Mouse (Mus musculus) heart, postnatal 0 days (tissue): ENCODE results near the gene Foxp1. TPM values are rescaled to one million over a fixed set of nuclear protein-coding genes. Genes with fewer than 3 reads are reported as not detected.

Source experiments
- ATAC-seq: fragments of 200-750 bp; cut with Nextera tagmentation; 2 replicates; pipeline ENCODE4 v1.8.0; 2017; ENCODE audit warnings: low read depth, moderate number of reproducible peaks, moderate library complexity; ENCODE audit not compliant: insufficient read depth
- DNase-seq: peaks from one replicate; pipeline ENCODE4 v3.0.0-alpha.2; 2016; ENCODE audit warnings: low spot score
- H3K27ac ChIP-seq: fragments of 300-500 bp; sonication (generic); 2 replicates; pipeline ENCODE4 v1.5.1; 2014; ENCODE audit warnings: low read depth, mild to moderate bottlenecking
- H3K27me3 ChIP-seq: fragments of 300-500 bp; sonication (generic); 2 replicates; pipeline ENCODE4 v1.6.1; 2014; ENCODE audit warnings: low read length, mixed read lengths; ENCODE audit not compliant: control insufficient read depth, insufficient read depth
- H3K36me3 ChIP-seq: fragments of 300-500 bp; sonication (generic); replicated peaks from 2 replicates; pipeline ENCODE4 v1.6.1; 2014; ENCODE audit warnings: low read length, mixed read lengths; ENCODE audit not compliant: control insufficient read depth, insufficient read depth
- H3K4me1 ChIP-seq: fragments of 300-500 bp; sonication (generic); 2 replicates; pipeline ENCODE4 v1.6.1; 2014; ENCODE audit warnings: antibody characterized with exemption; ENCODE audit not compliant: control insufficient read depth, insufficient read depth
- H3K4me2 ChIP-seq: fragments of 300-500 bp; sonication (generic); 2 replicates; pipeline ENCODE4 v1.6.1; 2014; ENCODE audit warnings: low read depth, mild to moderate bottlenecking, low read length, moderate library complexity
- H3K4me3 ChIP-seq: fragments of 300-500 bp; sonication (generic); 2 replicates; pipeline ENCODE4 v1.5.1; 2014; ENCODE audit warnings: low read depth, low read length
- H3K9ac ChIP-seq: fragments of 300-500 bp; sonication (generic); replicated peaks from 2 replicates; pipeline ENCODE4 v1.6.1; 2014; ENCODE audit warnings: low read depth, low read length, mixed read lengths
- H3K9me3 ChIP-seq: fragments of 300-500 bp; sonication (generic); replicated peaks from 2 replicates; pipeline ENCODE4 v1.6.1; 2016; ENCODE audit warnings: low read length; ENCODE audit not compliant: control insufficient read depth
- CTCF ChIP-seq: IDR thresholded peaks from 2 replicates; pipeline ENCODE4 v1.5.1; 2016; ENCODE audit warnings: antibody characterized with exemption, control low read depth, low read depth
- EP300 ChIP-seq: IDR thresholded peaks from 2 replicates; pipeline ENCODE4 v1.6.1; 2016; ENCODE audit warnings: antibody characterized with exemption, low read depth
- WGBS: fragments of 180-500 bp; shearing (Covaris S2); extraction: QIAGEN DNeasy Blood & Tissue Kit; methylation state at CpG from one replicate; pipeline ENCODE4 v1.1.7; 2014; 5-methylcytosine and 5-hydroxymethylcytosine counted together
- polyA plus RNA-seq: library from polyadenylated mRNA; unstranded; fragments of >200 nt; fragmentation: Nextera tagmentation; extraction: Ambion mirVana; gene quantifications from 2 replicates; pipeline ENCODE4 v1.2.1, GENCODE M21; 2015
- total RNA-seq: library from RNA; depleted of rRNA; stranded (reverse); fragments of >200 nt; gene quantifications from 2 replicates; pipeline ENCODE4 v1.2.3, GENCODE M21; 2014; ENCODE audit warnings: low replicate concordance

The Foxp1 gene
- total and polyA plus RNA-seq, 2 experiments from 2014 or later, result 40.7 to 88.1 TPM

DNA sequence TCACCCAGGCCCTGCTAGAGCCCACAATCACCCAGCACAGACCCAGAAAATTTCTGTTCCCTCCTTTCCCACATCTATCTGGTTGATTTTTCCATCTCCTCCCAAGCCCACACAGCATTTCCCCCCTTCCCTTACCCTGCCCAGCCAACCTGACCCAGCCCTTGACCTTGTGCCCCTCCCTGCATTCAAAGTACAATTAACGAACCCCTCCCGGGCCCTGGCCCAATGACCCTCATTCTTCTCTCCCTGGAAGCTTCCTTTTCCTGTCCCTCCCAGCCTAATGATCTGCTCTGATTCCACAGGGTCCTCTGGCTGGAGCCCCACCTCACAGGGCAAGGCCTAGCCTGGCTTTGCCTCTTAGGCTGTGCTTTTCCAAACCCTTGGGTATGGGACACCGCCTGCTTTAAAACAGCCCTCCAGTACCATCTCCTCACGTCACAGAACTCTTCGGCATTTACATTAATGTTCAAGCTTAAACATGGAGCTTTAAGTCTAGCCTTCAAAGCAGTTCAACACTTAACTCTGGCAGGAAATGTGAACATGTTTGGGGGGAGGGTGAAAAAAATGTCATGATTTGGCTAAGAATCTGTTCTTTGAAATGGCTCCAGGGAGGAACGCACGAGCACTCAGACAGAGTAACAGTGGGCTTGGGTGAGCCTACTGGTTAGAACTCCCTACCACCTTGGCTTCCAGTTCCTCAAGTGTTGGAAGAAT, 143.4 kb downstream of the Foxp1 start:
- Histone ChIP-seq H3K27me3 (no peaks in the 10 kb centered on the region), H3K27ac (peak overlapping the region; percentile 71), H3K36me3 (0 out of 2 replicates have a peak, but pooled peaks cover 3% of the 10 kb centered on the region), H3K9me3 (no peaks in the 10 kb centered on the region), H3K4me3 (no peak overlapping the region), H3K4me2 (no peak overlapping the region), H3K9ac (no peak overlapping the region), H3K4me1 (peaks cover 16% of the 10 kb centered on the region)
- peak; percentile 89 for TF ChIP-seq EP300
- no peak for TF ChIP-seq CTCF
- ATAC-seq, result peak; percentile 79
- WGBS, result 64% methylated on average over 7 of the region's 7 CpGs
- DNase-seq, result peak; percentile 50

DNA sequence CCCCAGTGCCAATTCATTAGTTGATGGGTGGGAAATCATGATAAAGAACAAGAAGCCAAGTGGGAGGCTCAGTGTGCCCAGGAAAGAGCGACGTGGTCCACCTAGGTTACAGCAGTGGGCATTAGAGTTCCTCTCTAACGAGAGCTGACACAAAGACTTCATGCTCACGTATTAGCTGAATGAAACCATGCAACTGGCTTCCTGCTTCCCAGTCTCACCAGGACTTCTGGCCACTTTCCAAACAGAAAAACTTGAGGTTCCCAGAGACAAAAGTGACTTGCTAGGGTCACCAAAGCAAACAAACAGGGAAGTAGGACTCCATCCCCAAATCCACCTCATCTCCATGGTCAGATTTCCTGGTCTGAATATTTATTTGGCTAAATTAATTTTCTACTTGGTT, 144.8 kb downstream of the Foxp1 start:
- no peak for DNase-seq
- Histone ChIP-seq H3K9ac (no peak overlapping the region), H3K4me2 (no peak overlapping the region), H3K4me3 (no peak overlapping the region), H3K9me3 (no peaks in the 10 kb centered on the region), H3K27me3 (no peaks in the 10 kb centered on the region), H3K36me3 (0 out of 2 replicates have a peak, but pooled peaks cover 3% of the 10 kb centered on the region), H3K27ac (peak overlapping the region; percentile 71), H3K4me1 (peaks cover 16% of the 10 kb centered on the region; the same call in 1 of the 2 replicates)
- TF ChIP-seq CTCF (no peak), EP300 (no peak)
- ATAC-seq, result no peak
- 45% methylated on average over 4 of the region's 4 CpGs for WGBS

DNA sequence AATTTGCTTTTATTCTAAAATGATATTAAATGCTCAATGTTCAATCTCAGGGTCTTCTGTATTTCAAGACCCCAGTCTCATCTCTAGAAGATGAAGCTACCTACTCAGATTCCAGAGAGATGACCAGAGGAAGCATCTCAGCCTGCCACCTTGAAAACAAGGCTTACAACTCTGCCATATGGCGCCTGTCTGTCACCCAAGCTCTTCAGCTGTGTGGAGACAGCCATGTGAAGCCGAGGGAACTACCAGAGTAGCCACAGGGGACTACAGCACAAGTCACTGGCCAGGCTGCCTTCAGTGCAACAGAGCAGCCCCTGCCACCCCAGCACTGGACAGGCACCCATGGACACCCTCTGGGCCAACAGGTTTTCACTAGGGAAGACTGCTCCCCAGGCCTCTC, 145.4 kb downstream of the Foxp1 start:
- no peaks in the 10 kb centered on the region for H3K27me3 ChIP-seq
- H3K9ac ChIP-seq, result no peak overlapping the region
- peaks cover 16% of the 10 kb centered on the region; the same call in 1 of the 2 replicates for H3K4me1 ChIP-seq
- WGBS, result 63% methylated on average over 2 of the region's 2 CpGs
- DNase-seq, result no peak
- no peaks in the 10 kb centered on the region for H3K9me3 ChIP-seq
- no peak overlapping the region for H3K4me2 ChIP-seq
- no peak for TF ChIP-seq CTCF
- TF ChIP-seq EP300, result no peak
- H3K4me3 ChIP-seq, result no peak overlapping the region
- H3K27ac ChIP-seq, result peak overlapping the region; percentile 71
- no peak for ATAC-seq
- H3K36me3 ChIP-seq, result 0 out of 2 replicates have a peak, but pooled peaks cover 2% of the 10 kb centered on the region

DNA sequence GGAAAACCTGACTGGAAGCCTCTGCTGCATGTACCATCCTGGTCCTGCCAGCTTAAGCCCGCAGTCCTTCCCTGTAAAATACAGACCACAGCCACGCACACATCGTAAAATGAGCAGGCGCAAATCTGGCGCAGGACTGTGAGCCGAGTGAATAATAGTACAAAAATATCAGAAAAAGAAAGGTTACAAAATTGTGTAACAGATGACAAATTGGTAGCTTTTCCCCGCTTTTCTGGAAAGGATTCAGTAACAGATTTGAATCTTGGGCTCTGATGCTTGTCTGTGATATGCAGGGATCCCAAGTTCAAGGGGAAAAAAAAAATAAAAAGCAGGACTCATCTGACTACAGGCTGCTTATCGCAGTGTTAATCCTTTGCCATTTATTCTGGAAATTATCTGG, 145.8 kb downstream of the Foxp1 start:
- Histone ChIP-seq H3K36me3 (0 out of 2 replicates have a peak, but pooled peaks cover 4% of the 10 kb centered on the region), H3K4me2 (no peak overlapping the region), H3K4me3 (no peak overlapping the region), H3K27ac (no peak overlapping the region), H3K27me3 (no peaks in the 10 kb centered on the region), H3K9ac (no peak overlapping the region), H3K9me3 (no peaks in the 10 kb centered on the region), H3K4me1 (peaks cover 16% of the 10 kb centered on the region; the same call in 1 of the 2 replicates)
- WGBS, result 90% methylated on average over 8 of the region's 8 CpGs
- no peak for DNase-seq
- no peak for TF ChIP-seq EP300
- no peak for TF ChIP-seq CTCF
- ATAC-seq, result no peak

DNA sequence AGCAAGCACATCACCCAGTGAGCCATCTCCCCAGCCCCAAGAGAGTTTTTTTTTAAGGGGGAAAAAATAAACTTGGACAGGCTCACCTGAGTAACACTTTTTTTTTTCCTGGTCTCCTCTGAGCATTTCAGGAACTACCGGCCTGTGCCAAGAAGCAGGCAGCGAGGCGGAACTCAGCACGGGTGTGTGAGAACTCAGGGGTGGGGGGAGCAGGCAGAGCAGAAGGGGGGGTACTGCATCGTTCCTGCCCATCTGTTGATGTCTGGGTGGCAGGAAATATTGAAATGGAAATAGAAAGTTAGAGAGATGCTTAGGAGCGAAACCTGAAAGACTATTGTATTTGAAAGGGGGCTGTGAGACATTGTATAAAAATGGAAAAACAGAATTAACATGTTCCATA, 146.7 kb downstream of the Foxp1 start:
- H3K4me3 ChIP-seq, result no peak overlapping the region
- no peak overlapping the region for H3K4me2 ChIP-seq
- WGBS, result 58% methylated on average over 6 of the region's 6 CpGs
- no peaks in the 10 kb centered on the region for H3K9me3 ChIP-seq
- 0 out of 2 replicates have a peak, but pooled peaks cover 4% of the 10 kb centered on the region for H3K36me3 ChIP-seq
- no peaks in the 10 kb centered on the region for H3K27me3 ChIP-seq
- no peak for DNase-seq
- no peak overlapping the region for H3K9ac ChIP-seq
- H3K27ac ChIP-seq, result no peak overlapping the region
- TF ChIP-seq EP300 (no peak), CTCF (no peak)
- ATAC-seq, result no peak
- H3K4me1 ChIP-seq, result peaks cover 16% of the 10 kb centered on the region; the same call in 1 of the 2 replicates
